ENCODE assay signal across 39 mouse cellular contexts in genomic region chr3:98720740-98721139, GRCm38 (mm10). TPM values are rescaled to one million over a fixed set of nuclear protein-coding genes. Genes with fewer than 3 reads are reported as not detected.
"Had no signal": no experiment of that assay in that cellular context is flagged by ENCODE, and none has a peak within 500 bp of the region (broad histone marks: within the 10 kb centered on the region; RNA-seq: fewer than 3 reads in every experiment).

No protein-coding gene starts in this region.

- H3K4me1 ChIP-seq: embryonic facial prominence, embryonic 10.5 days; embryonic facial prominence, embryonic 12.5 days; embryonic facial prominence, embryonic 13.5 days; embryonic facial prominence, embryonic 15.5 days; forebrain, embryonic 10.5 days; forebrain, embryonic 12.5 days; forebrain, embryonic 13.5 days; forebrain, embryonic 15.5 days had no signal

- H3K27ac ChIP-seq: embryonic facial prominence, embryonic 10.5 days; embryonic facial prominence, embryonic 12.5 days; embryonic facial prominence, embryonic 13.5 days; embryonic facial prominence, embryonic 15.5 days; forebrain, embryonic 10.5 days; forebrain, embryonic 12.5 days; forebrain, embryonic 13.5 days; forebrain, embryonic 15.5 days; gastrocnemius, adult 2 months had no signal

- H3K27me3 ChIP-seq: embryonic facial prominence, embryonic 12.5 days; embryonic facial prominence, embryonic 13.5 days; embryonic facial prominence, embryonic 15.5 days; forebrain, embryonic 12.5 days; forebrain, embryonic 13.5 days; forebrain, embryonic 15.5 days had no signal

- H3K9ac ChIP-seq: embryonic facial prominence, embryonic 12.5 days; embryonic facial prominence, embryonic 13.5 days; embryonic facial prominence, embryonic 15.5 days; forebrain, embryonic 12.5 days; forebrain, embryonic 13.5 days; forebrain, embryonic 15.5 days; forebrain, postnatal 0 days had no signal

- H3K4me3 ChIP-seq: embryonic facial prominence, embryonic 10.5 days; embryonic facial prominence, embryonic 12.5 days; embryonic facial prominence, embryonic 13.5 days; embryonic facial prominence, embryonic 15.5 days; erythroblast, embryonic 14.5 days; forebrain, embryonic 10.5 days; forebrain, embryonic 12.5 days; forebrain, embryonic 13.5 days; forebrain, embryonic 15.5 days; gastrocnemius, adult 2 months had no signal

- H3K9me3 ChIP-seq: embryonic facial prominence, embryonic 10.5 days; embryonic facial prominence, embryonic 12.5 days; embryonic facial prominence, embryonic 13.5 days; embryonic facial prominence, embryonic 15.5 days; forebrain, embryonic 10.5 days; forebrain, embryonic 12.5 days; forebrain, embryonic 13.5 days; forebrain, embryonic 15.5 days had no signal

- H3K36me3 ChIP-seq: embryonic facial prominence, embryonic 10.5 days; embryonic facial prominence, embryonic 12.5 days; embryonic facial prominence, embryonic 13.5 days; embryonic facial prominence, embryonic 15.5 days; forebrain, embryonic 10.5 days; forebrain, embryonic 12.5 days; forebrain, embryonic 15.5 days had no signal

- DNase-seq: cerebellum, adult 2 months; cerebellum, adult 8-10 months; cerebellum, adult 9-10 months; cerebellum, adult 9-11 months; cerebellum, postnatal 10 days; cerebellum, postnatal 14 days; cerebellum, postnatal 25 days; cerebellum, postnatal 36 days; embryo, embryonic 11 days; forebrain, postnatal 0 days; gastrocnemius, adult 2 months; gastrocnemius, postnatal 10 days; gastrocnemius, postnatal 14 days; gastrocnemius, postnatal 25 days; gastrocnemius, postnatal 36 days; heart, adult 11 months; heart, adult 18-20 months had no signal

- H3K4me2 ChIP-seq: embryonic facial prominence, embryonic 12.5 days; embryonic facial prominence, embryonic 13.5 days; embryonic facial prominence, embryonic 15.5 days; forebrain, embryonic 12.5 days; forebrain, embryonic 13.5 days; forebrain, embryonic 15.5 days had no signal

- ATAC-seq: forebrain, embryonic 13.5 days; forebrain, embryonic 14.5 days; forebrain, embryonic 15.5 days; forebrain, embryonic 16.5 days; forebrain, postnatal 0 days had no signal

RNA-seq across cellular contexts. Expression of gene Hsd3b2, which starts 3.6 kb away (rescaled TPM):
- total RNA-seq: common myeloid progenitor, adult 5-6 weeks; forebrain, postnatal 0 days; gastrocnemius, adult 18-20 months; gastrocnemius, adult 2 months; gastrocnemius, adult 8-10 months; gastrocnemius, postnatal 10 days; gastrocnemius, postnatal 14 days; gastrocnemius, postnatal 25 days; gastrocnemius, postnatal 36 days; gastrocnemius, postnatal 4 days; granulocyte monocyte progenitor cell, adult 5-6 weeks; heart, adult 18-20 months had no signal
- polyA plus RNA-seq: embryonic facial prominence, embryonic 10.5 days; embryonic facial prominence, embryonic 11.5 days; embryonic facial prominence, embryonic 12.5 days; embryonic facial prominence, embryonic 14.5 days; embryonic facial prominence, embryonic 15.5 days; erythroblast, embryonic 14.5 days; forebrain, embryonic 10.5 days; forebrain, embryonic 11.5 days; forebrain, embryonic 12.5 days; forebrain, embryonic 15.5 days; forebrain, embryonic 16.5 days; gonadal fat pad, adult 2 months had no signal

RNA-seq across cellular contexts. Expression of gene Hsd3b3, which starts 42.2 kb away (rescaled TPM):
- total RNA-seq: common myeloid progenitor, adult 5-6 weeks; forebrain, postnatal 0 days; gastrocnemius, adult 18-20 months; gastrocnemius, adult 2 months; gastrocnemius, adult 8-10 months; gastrocnemius, postnatal 10 days; gastrocnemius, postnatal 14 days; gastrocnemius, postnatal 25 days; gastrocnemius, postnatal 36 days; granulocyte monocyte progenitor cell, adult 5-6 weeks; heart, adult 18-20 months had no signal
- polyA plus RNA-seq: cerebellum, adult 2 months; cortical plate, adult 2 months; embryonic facial prominence, embryonic 11.5 days; embryonic facial prominence, embryonic 13.5 days; embryonic facial prominence, embryonic 14.5 days; embryonic facial prominence, embryonic 15.5 days; erythroblast, embryonic 14.5 days; forebrain, embryonic 10.5 days; forebrain, embryonic 11.5 days; frontal cortex, adult 2 months; gonadal fat pad, adult 2 months had no signal
